ENCODE assay signal across 27 mouse cellular contexts in genomic region chr2:43737546-43737945, GRCm38 (mm10). TPM values are rescaled to one million over a fixed set of nuclear protein-coding genes. Genes with fewer than 3 reads are reported as not detected.
DNase-seq lines count a peak whose midpoint lies in the region; ATAC-seq and TF ChIP-seq lines count a peak whose summit lies in the region.
"Had no signal": no experiment of that assay in that cellular context is flagged by ENCODE, and none has a peak within 500 bp of the region (broad histone marks: within the 10 kb centered on the region; RNA-seq: fewer than 3 reads in every experiment).

No protein-coding gene starts in this region.

- no peak overlapping the region for H3K4me2 ChIP-seq in midbrain, embryonic 11.5 days
- H3K4me2 ChIP-seq: embryonic facial prominence, embryonic 13.5 days; heart, embryonic 12.5 days; hindbrain, embryonic 14.5 days; limb, embryonic 15.5 days; neural tube, embryonic 15.5 days had no signal

- WGBS in spleen, adult 2 months = 68% methylated on average over 7 of the region's 7 CpGs
- WGBS in midbrain, embryonic 11.5 days = 89% methylated on average over 7 of the region's 7 CpGs

- no peaks in the 10 kb centered on the region for H3K27me3 ChIP-seq in spleen, adult 2 months (ENCODE audit: control insufficient read depth, insufficient read depth, low read length)
- H3K27me3 ChIP-seq in midbrain, embryonic 11.5 days (ENCODE audit: control insufficient read depth, insufficient read depth, low read length) = no peaks in the 10 kb centered on the region
- H3K27me3 ChIP-seq: embryonic facial prominence, embryonic 13.5 days; heart, embryonic 12.5 days; limb, embryonic 15.5 days; neural tube, embryonic 15.5 days had no signal

- ATAC-seq in CD4-positive, CD25-positive, alpha-beta regulatory T cell, adult 4 months = peak; percentile 79
- peak; percentile 74 for ATAC-seq in inflammation-experienced regulatory T-cells, adult 6 months
- ATAC-seq in midbrain, embryonic 11.5 days (ENCODE audit: low FRiP score) = no peak
- ATAC-seq in erythroid progenitor cell, adult 5-6 weeks (replicated peaks; ENCODE audit: low FRiP score, poor library complexity, severe bottlenecking) = no peak
- ATAC-seq: forebrain, embryonic 16.5 days; Patski had no signal

- TF ChIP-seq POLR2A in spleen, adult 2 months (IDR thresholded peaks at IDR 0.05; ENCODE audit: low read depth, low read length) = no peak

- DNase-seq in spleen, adult 2 months (ENCODE audit: low read depth in 1 of 2, low spot score in 2 of 2) = no peak
- DNase-seq in spleen, adult 18-20 months = no peak
- peak; percentile 32 for DNase-seq in ZHBTc4 (ENCODE audit: low read depth, low spot score)
- no peak for DNase-seq in midbrain, embryonic 11.5 days (ENCODE audit: low spot score, missing footprints)
- DNase-seq in embryo, embryonic 11 days = no peak
- DNase-seq: adrenal gland, postnatal 10 days; cerebellum, adult 11 months; cerebellum, adult 9-10 months; cerebellum, postnatal 36 days; kidney, adult 18-20 months; kidney, postnatal 4 days; lung, postnatal 36 days; midbrain, embryonic 14.5 days; retina, postnatal 1 day; right cerebral cortex, postnatal 14 days had no signal

- H3K4me1 ChIP-seq in spleen, adult 2 months (ENCODE audit: control insufficient read depth, insufficient read depth, insufficient read length) = peaks cover 9% of the 10 kb centered on the region; the same call in 1 of the 2 replicates
- H3K4me1 ChIP-seq in midbrain, embryonic 11.5 days (ENCODE audit: control insufficient read depth, insufficient read depth, low read length) = no peaks in the 10 kb centered on the region
- H3K4me1 ChIP-seq: embryonic facial prominence, embryonic 13.5 days; heart, embryonic 12.5 days; limb, embryonic 10.5 days; limb, embryonic 15.5 days; neural tube, embryonic 15.5 days had no signal

- no peak overlapping the region for H3K9ac ChIP-seq in midbrain, embryonic 11.5 days (ENCODE audit: low read length)
- H3K9ac ChIP-seq: embryonic facial prominence, embryonic 13.5 days; heart, embryonic 12.5 days; hindbrain, embryonic 14.5 days; limb, embryonic 15.5 days; neural tube, embryonic 15.5 days had no signal

- H3K27ac ChIP-seq in spleen, adult 2 months (ENCODE audit: insufficient read depth, low read length) = peak overlapping the region; percentile 68
- H3K27ac ChIP-seq in midbrain, embryonic 11.5 days (ENCODE audit: low read depth, low read length) = no peak overlapping the region
- H3K27ac ChIP-seq: embryonic facial prominence, embryonic 13.5 days; hindbrain, embryonic 14.5 days; limb, embryonic 10.5 days; limb, embryonic 15.5 days; neural tube, embryonic 15.5 days had no signal

- H3K36me3 ChIP-seq in spleen, adult 2 months (ENCODE audit: control insufficient read depth, insufficient read depth, low read length) = no peaks in the 10 kb centered on the region
- H3K36me3 ChIP-seq in midbrain, embryonic 11.5 days (ENCODE audit: control insufficient read depth, insufficient read depth, low read length) = no peaks in the 10 kb centered on the region
- H3K36me3 ChIP-seq: embryonic facial prominence, embryonic 13.5 days; heart, embryonic 12.5 days; limb, embryonic 10.5 days; limb, embryonic 15.5 days; neural tube, embryonic 15.5 days had no signal

- H3K9me3 ChIP-seq in midbrain, embryonic 11.5 days (ENCODE audit: control insufficient read depth, low read length) = no peaks in the 10 kb centered on the region
- H3K9me3 ChIP-seq: embryonic facial prominence, embryonic 13.5 days; heart, embryonic 12.5 days; limb, embryonic 10.5 days; limb, embryonic 15.5 days; megakaryocyte, embryonic 14.5 days; neural tube, embryonic 15.5 days had no signal

- no peak overlapping the region for H3K4me3 ChIP-seq in spleen, adult 2 months (ENCODE audit: extremely low read depth, insufficient read depth, insufficient read length)
- no peak overlapping the region for H3K4me3 ChIP-seq in midbrain, embryonic 11.5 days (ENCODE audit: low read depth, low read length)
- H3K4me3 ChIP-seq: embryonic facial prominence, embryonic 13.5 days; heart, embryonic 12.5 days; limb, embryonic 10.5 days; limb, embryonic 15.5 days; neural tube, embryonic 15.5 days had no signal

- TF ChIP-seq CTCF in spleen, adult 2 months (IDR thresholded peaks at IDR 0.05; ENCODE audit: extremely low read depth, insufficient read depth, insufficient read length, insufficient replicate concordance) = no peak

RNA-seq across cellular contexts. Expression of gene Arhgap15, which starts 11.1 kb away (rescaled TPM):
- 4.2 and 4.8 TPM in 2 replicates for polyA plus RNA-seq in spleen, adult 2 months (2012; rRNA removed)
- polyA plus RNA-seq in CD4-positive, CD25-positive, alpha-beta regulatory T cell, adult 4 months (2017; shearing (Covaris generic)) = 100 to 1,000 TPM; 365 to 377 TPM
- 100 to 1,000 TPM; 195 to 420 (median 351) TPM for polyA plus RNA-seq in inflammation-experienced regulatory T-cells, adult 6 months (2017; shearing (Covaris generic))
- 0.52 TPM in 2 replicates for polyA plus RNA-seq in midbrain, embryonic 11.5 days (2014; fragmentation: Nextera tagmentation; extraction: Ambion mirVana)
- 20.9 and 39.8 TPM in 2 replicates for total RNA-seq in erythroid progenitor cell, adult 5-6 weeks (2015; ENCODE audit: low replicate concordance)
- total RNA-seq in erythroid progenitor cell, adult 5-6 weeks (2017; ENCODE audit: low replicate concordance) = 9.7 and 21.3 TPM in 2 replicates
- polyA plus RNA-seq: Patski had no signal

Comparison
In these comparisons a context has a peak if more than half of its experiments do, and no peak if none do; other contexts are left out.
1. ATAC-seq: peak in CD4-positive, CD25-positive, alpha-beta regulatory T cell, adult 4 months (single experiment) and inflammation-experienced regulatory T-cells, adult 6 months (single experiment); none in midbrain, embryonic 11.5 days (single experiment) and erythroid progenitor cell, adult 5-6 weeks (single experiment).
2. RNA of gene Arhgap15, which starts 11.1 kb away (polyA plus RNA-seq): 365 to 377 TPM in CD4-positive, CD25-positive, alpha-beta regulatory T cell, adult 4 months and 195 to 420 TPM in inflammation-experienced regulatory T-cells, adult 6 months; 4.2 to 4.8 TPM in spleen, adult 2 months and 0.52 TPM in midbrain, embryonic 11.5 days; every median in the first group is over 10 times any median in the second.